Mouse (Mus musculus): ENCODE data around the gene Tgif1.
A peak's percentile ranks its signal among the peaks of the same experiment; 100 is the strongest.

Gene Tgif1

DNA sequence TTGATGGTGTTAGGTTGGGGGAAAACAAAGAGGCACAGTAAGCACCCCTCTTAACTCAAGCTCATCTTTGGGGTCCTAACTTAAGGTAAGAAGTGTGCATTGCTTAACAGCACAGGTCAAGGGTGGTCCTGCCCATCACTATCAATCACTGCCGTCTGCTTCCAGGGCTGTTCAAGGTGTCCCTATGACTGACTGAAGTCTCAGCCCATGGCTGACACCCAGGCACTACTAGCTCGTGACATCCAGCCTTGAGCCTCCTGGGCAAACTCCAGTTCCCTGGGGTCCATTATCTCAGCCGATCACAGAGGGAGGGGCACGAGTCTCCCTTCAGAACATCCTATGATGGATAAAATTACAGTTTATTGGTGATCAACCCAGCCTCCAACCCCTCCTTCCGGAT, 12.7 kb upstream of the Tgif1 start:
- DNase-seq, result no peak

GRCm38 (mm10) chr17:70865060-70865604, 11.8 kb upstream of the Tgif1 start:
- no peak for DNase-seq

DNA sequence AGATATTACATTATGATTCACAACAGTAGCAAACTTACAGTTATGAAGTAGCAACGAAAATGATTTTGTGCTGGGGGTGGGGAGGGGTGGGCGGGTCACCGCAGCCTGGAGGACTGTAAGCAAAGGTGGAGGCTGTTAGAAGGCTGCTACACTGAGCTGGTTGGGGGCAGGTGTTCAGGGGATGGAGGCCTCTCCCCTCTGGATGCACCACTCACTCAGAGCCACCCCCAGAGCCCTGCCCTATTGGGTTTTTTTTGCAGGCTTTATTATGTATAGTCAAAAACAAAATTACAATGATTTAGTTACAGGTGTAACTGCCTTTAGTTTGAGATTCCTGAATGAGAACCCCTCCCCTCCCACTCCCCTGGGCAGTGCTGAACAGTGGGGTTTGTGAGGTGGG, 11.3 kb upstream of the Tgif1 start:
- no peak for DNase-seq

GRCm38 (mm10) chr17:70864117-70864516, 10.8 kb upstream of the Tgif1 start:
- no peak for DNase-seq

- no peak for DNase-seq
Measured at GRCm38 (mm10) chr17:70858814-70859213, 5.5 kb upstream of the Tgif1 start.

DNA sequence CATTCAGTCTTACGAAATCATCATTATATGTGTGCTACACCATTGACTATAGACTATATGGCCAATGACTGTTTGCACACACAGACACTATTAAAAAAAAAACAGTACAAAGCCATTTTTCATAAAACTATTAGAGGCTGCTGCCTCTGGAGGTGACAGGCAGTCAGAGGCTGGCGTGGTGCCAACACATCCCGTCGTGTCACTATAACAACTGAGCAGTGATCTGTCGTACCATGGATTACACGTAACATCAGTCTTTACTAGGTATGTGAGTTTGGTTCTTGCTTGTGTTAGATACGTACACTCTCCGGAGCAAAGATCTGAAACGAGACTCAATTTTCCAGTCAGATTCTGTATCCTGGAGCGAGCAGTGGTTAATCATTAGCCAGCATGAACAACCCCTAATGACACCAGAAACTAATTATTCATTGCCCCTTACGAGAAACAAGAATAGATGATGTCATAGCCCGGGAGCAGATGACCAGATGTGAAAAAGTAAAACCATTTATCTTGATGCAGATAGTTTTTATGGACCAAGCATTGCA, 3.6 kb upstream of the Tgif1 start:
- DNase-seq, result peak; percentile 65

DNA sequence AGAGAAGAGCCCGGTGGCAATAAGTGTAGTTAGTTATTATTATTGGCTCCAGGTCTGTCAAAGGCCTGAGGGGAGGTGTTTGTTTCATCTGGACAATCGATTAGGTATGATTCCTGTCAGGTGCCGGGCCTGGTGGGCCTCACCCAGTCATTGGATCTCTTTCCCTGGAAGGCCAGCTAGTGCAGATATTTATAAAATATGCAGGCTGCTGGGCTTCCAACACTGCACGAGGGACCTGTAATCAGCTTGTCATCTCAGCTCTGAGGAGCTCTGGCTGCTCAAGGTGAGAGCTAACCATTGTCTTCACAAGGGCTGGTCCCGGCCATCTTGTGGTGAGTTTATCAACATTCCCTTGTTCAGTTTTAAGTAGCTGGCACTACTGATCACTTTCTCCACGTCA, 675 bp upstream of the Tgif1 start:
- no peak for DNase-seq

- DNase-seq, result peak; percentile 90
Measured at GRCm38 (mm10) chr17:70852686-70853386, 510 bp downstream of the Tgif1 start.

- peak; percentile 63 for DNase-seq
Measured at GRCm38 (mm10) chr17:70852011-70852685, 1.2 kb downstream of the Tgif1 start.

DNA sequence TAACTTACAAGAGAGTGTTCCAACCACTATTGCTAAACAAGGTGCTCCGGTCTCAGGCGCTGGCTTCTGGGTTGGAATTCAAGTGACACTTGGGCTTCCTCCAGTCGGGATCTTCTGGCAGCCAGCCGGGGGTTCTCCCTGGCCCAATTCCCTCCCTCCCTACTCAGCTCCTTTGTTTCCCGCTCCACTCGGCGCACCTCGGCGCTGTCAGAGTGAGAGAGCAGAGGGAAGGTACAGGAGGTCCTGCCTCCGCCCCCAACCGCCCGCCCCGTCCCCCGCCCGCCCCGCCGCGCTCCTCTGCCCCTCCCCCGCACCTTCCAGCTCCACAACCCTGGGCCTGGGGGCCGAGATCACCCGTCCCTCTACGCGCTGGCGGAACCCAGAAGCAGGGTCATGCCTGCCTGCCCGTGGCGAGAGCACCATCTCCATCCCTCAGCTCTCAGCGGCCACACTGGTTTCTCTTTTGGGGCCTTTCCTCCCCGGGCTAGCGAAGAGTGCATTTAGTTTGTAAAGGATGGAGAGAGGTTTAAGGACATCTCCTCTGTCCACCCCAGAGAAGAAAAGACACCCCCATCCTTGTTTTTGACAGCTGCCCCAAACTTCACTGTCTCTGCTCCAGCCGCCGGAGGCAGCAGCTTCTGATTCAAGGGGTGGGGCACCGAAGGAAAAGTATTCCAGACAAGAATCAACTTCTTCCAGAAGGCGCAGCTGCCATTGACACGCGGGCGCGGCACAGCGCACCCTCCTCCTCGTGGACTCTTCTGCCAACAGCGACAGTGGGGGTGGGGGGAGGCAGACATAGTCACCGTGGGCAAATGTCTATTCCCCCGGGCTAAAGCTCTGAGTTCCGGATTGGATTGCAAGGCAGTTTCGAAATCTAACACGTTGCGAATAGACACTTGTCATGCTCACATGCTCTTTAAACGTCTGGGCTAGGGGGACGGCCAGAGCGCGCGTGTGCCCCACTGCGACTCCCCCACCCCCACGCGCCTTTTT, 2.1 kb downstream of the Tgif1 start:
- DNase-seq, result peak; percentile 89

- DNase-seq, result peak; percentile 79
Measured at GRCm38 (mm10) chr17:70850233-70850995, 2.9 kb downstream of the Tgif1 start.

DNA sequence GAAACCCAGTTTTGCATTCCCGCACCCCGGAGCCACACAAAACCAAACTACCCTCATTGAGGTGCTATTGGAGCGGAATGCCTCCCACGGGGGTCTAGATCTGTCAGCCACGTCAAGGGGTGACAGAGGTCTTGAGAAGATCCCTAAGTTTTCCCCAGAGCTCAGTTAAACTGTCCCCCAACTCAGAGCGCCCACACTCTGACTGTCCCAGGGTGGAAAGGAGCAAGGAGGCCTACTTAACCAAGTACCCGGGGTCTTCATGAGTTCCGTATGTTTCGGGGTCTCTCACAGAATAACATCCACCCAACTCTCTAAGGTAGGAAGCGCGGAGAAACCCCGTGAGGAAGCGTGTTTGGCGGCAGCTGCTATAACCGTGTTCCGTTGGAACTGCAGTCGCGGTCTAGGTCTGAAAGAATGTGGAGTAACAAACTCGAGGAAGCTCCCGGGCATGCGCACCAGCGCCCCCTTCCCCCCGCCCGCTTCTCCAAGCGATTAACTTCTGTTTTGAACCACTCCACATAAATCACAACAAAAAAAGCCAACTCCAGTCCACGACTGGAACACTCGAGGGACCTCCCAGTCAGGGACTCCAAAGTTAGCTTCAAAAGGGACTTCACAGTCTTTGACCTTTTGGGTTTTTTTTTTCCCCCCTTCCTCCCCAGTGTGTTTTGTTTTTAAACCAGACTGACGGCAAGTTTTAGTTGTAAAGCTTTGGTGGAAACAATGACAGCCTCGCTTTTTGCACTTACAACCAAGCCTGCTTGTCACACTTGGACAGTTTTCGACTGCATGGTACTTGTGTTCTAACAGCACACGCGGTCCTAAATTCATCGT, 3.7 kb downstream of the Tgif1 start:
- peak; percentile 98 for DNase-seq

DNA sequence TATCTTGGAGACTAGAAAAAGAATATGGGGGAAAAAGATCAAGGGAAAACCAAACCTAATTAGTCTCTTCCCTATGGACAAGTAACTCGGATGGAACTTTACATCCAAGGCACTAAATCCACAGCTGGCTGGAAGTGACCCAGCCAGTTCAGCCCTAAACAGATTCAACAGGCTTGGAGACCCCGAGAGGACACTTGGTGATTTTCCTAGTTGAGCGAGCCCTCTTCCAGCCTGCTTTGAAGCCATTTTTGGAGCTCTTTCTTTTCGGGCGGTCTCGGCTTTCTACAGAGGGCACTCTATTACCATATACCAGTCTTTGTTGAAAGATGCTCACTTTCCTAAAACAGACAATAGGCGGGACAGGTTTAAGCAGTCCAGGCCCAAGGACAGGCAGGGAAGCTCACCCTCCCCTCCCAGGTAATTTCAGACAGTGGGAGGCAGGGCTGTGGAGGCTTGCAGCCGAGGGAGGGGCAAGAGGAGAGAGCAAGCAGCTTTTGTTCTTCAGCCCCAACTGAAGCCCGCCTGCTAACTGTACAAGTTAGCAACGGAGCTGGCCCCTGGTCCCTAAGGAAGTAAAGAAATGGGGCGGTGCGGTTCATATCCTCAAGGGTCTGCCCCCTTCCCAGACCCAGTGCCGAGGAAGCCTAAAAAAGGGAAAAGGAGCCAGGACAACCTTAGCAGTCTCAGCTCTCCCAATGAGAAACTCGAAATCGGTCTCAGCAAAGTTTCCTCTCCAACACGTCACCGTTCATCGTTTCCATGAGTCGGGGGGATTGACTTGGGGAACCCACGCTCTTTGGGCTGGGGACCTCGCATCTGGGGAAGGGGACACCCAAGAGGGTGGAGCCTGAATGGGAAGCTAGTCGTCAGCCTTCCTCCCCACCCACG, 4.6 kb downstream of the Tgif1 start:
- DNase-seq, result peak; percentile 81

GRCm38 (mm10) chr17:70847751-70848510, 5.4 kb downstream of the Tgif1 start:
- no peak for DNase-seq

DNA sequence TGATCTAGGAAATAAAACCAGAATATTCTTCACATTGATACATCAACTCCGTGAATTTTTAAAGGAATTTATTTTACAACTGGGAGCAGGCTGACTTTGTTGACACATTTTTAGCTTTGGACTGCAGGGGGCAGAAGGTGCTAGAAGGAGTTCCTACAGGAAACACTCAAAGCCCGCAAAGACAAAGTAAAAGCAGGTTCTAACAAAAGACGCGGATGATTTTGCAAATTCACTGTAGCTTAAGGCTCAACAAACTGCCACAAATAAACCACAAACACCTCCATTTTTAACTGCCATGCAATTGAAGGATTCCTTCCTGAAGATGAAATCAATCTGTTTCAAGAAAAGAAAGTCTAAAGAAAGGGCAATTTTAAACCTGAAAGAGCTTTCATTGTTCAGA, 6.3 kb downstream of the Tgif1 start:
- peak; percentile 76 for DNase-seq

- no peak for DNase-seq
Measured at GRCm38 (mm10) chr17:70846111-70846644, 7.2 kb downstream of the Tgif1 start.

GRCm38 (mm10) chr17:70845543-70845942, 7.8 kb downstream of the Tgif1 start:
- no peak for DNase-seq

GRCm38 (mm10) chr17:70844971-70845370, 8.4 kb downstream of the Tgif1 start:
- DNase-seq, result peak; percentile 43

- DNase-seq, result no peak
Measured at GRCm38 (mm10) chr17:70843252-70843651, 10.1 kb downstream of the Tgif1 start.
